Mouse (Mus musculus) macrophage (primary cell): ENCODE data around the gene Fzd5. TPM values are rescaled to one million over a fixed set of nuclear protein-coding genes. Genes with fewer than 3 reads are reported as not detected.

Experiments
- H3K27ac ChIP-seq: fragments of 350-480 bp; formaldehyde crosslinking; 2 replicates; pipeline ENCODE4 v1.9.0; 2021
- H3K36me3 ChIP-seq: fragments of 350-480 bp; formaldehyde crosslinking; 2 replicates; pipeline ENCODE4 v1.9.0; 2021; ENCODE audit errors: inconsistent target
- H3K4me3 ChIP-seq: fragments of 350-480 bp; formaldehyde crosslinking; 2 replicates; pipeline ENCODE4 v1.9.0; 2021; ENCODE audit errors: inconsistent target
- H3K79me2 ChIP-seq: fragments of 350-480 bp; formaldehyde crosslinking; 2 replicates; pipeline ENCODE4 v1.9.0; 2021; ENCODE audit errors: inconsistent target
- WGBS: methylation state at CpG from one replicate; pipeline ENCODE4 v1.1.7; 2026; ENCODE audit warnings: inconsistent platforms; ENCODE audit not compliant: missing documents; 5-methylcytosine and 5-hydroxymethylcytosine counted together
- polyA plus RNA-seq: library from polyadenylated mRNA; stranded (reverse); fragments of 250-400 nt; gene quantifications from 3 replicates; pipeline ENCODE4 v1.2.4, GENCODE M21; 2018; ENCODE audit warnings: inconsistent platforms
- total RNA-seq, 78 experiments: library from RNA; depleted of rRNA; stranded (reverse); fragments of 250-400 nt; gene quantifications; 1 replicate in 9 of 78; 2 replicates in 24 of 78; 3 replicates in 43 of 78; 4 replicates in 2 of 78; pipeline ENCODE4 v1.2.4; 2018; ENCODE audit warnings: inconsistent platforms in 56 of 78

The Fzd5 gene
- total RNA-seq (2018; cell fraction: chromatin; rRNA removed), result 10 to 100 TPM in 5 of 26 experiments, 1 to 10 TPM in 21; 3.1 to 16.1 (median 5.3) TPM
- total RNA-seq (2018; cell fraction: cytosol; rRNA removed), result 10 to 100 TPM in 6 of 26 experiments, 1 to 10 TPM in 20; 3.6 to 20.8 (median 7.0) TPM
- 10 to 100 TPM in 20 of 26 experiments, 1 to 10 TPM in 6; 8.1 to 32.1 (median 12.2) TPM for total RNA-seq (2018; cell fraction: nucleus; rRNA removed)
- 2.5 to 4.4 TPM (median 3.1 TPM) in 3 replicates for polyA plus RNA-seq

DNA sequence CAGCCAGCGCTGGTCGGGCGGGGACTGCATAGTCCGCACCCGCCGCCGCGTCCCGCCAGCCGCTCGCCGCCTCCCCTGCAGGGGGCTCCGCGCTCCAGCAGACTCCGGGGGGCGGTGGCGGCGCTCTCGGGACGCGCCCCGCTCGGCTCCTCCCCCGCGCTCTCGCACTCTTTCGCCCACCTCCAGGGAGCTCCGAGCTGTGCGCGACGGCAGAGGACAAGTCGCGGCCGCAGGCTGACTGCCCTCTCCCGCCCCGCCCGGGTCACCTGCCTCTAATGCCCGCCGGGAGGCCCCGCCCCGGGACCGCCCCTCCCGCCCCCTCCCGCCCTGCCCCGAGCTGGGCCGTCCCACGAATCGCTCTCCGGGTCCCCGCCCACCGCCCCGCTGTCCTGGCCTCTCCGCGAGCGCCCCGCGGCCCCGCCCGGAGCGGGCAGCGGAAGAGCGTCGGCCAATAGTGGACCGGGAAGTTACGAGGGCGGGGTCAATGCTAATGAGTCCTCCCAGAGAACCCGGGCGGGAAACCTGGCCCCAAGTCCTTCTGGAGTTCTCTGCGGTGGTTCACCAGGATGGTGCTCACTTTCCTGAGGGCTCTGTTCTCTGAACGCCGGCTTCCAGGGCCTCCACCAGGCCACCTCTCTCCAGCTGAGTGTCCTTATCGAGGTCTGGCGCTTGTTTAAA lies at the start of gene Fzd5:
TSS of gene Fzd5 (minus strand) at position 250 of the 678 bp plus-strand sequence.
- no peaks in the 10 kb centered on the region for H3K36me3 ChIP-seq
- WGBS, result under 1% methylated on average over 58 of the region's 73 CpGs
- H3K4me3 ChIP-seq, result peak within 1 kb of the TSS; percentile 63
- no peak within 1 kb of the TSS for H3K27ac ChIP-seq
- H3K79me2 ChIP-seq, result peaks cover 5% of the 10 kb centered on the region; the same call in 1 of the 2 replicates

DNA sequence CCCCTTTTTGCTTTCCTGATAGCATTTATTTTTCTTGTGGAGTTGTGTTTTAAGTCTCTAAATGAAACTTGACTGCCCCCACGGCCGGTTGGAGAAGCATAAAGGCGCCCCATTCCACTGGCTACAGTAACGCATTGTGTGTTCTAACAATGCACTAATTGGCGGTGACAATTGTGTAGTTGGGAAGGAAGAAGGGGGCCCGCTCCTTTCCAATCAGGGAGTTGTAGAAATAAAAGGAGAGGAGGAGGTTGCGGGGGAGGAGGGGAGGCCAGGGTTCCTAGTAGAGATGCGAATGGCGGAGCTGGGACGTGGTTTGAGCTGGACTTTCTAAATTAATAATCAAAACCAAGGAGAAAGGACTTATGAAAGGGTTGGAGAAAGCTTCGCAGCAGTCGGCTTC lies 42.3 kb upstream of the Fzd5 start:
- 90% methylated on average over 12 of the region's 12 CpGs for WGBS
- no peak overlapping the region for H3K4me3 ChIP-seq
- no peaks in the 10 kb centered on the region for H3K36me3 ChIP-seq
- no peaks in the 10 kb centered on the region for H3K79me2 ChIP-seq
- no peak overlapping the region for H3K27ac ChIP-seq

GRCm38 (mm10) chr1:64779415-64779814 lies 41.9 kb upstream of the Fzd5 start:
- Histone ChIP-seq H3K4me3 (no peak overlapping the region), H3K79me2 (no peaks in the 10 kb centered on the region), H3K36me3 (no peaks in the 10 kb centered on the region), H3K27ac (no peak overlapping the region)
- 68% methylated on average over 5 of the region's 5 CpGs for WGBS

DNA sequence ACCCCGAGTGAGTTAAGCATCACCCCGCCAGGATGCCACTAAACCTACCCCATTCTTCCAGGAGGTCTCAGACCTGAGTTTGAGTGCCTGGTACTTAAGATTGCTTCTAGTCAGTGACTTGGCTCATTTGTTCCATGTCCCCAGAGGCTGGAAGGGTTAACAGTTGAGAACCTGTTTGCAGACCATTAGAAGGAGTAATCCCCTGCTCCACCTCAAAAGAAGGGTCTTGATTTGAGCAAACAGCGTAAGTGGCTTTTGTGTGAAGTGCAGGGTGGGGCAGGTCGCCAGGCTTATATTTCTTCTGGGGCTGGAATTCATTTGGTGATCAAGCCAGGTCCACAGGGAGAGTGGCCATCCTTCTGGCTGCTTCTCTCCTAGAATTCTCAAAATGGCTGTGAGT lies 35.8 kb upstream of the Fzd5 start:
- Histone ChIP-seq H3K36me3 (no peaks in the 10 kb centered on the region), H3K27ac (no peak overlapping the region), H3K79me2 (no peaks in the 10 kb centered on the region), H3K4me3 (no peak overlapping the region)
- WGBS, result 98% methylated on average over 4 of the region's 4 CpGs

GRCm38 (mm10) chr1:64770169-64770568 lies 32.6 kb upstream of the Fzd5 start:
- H3K79me2 ChIP-seq, result no peaks in the 10 kb centered on the region
- H3K4me3 ChIP-seq, result no peak overlapping the region
- WGBS, result 63% methylated on average over 6 of the region's 6 CpGs
- H3K36me3 ChIP-seq, result no peaks in the 10 kb centered on the region
- H3K27ac ChIP-seq, result no peak overlapping the region

- Histone ChIP-seq H3K27ac (no peak overlapping the region), H3K36me3 (no peaks in the 10 kb centered on the region), H3K4me3 (no peak overlapping the region), H3K79me2 (no peaks in the 10 kb centered on the region)
- WGBS, result 88% methylated on average over 4 of the region's 4 CpGs
These were observed 24.1 kb upstream of the Fzd5 start for GRCm38 (mm10) chr1:64761646-64762045.

- H3K36me3 ChIP-seq, result no peaks in the 10 kb centered on the region
- WGBS, result 92% methylated on average over 5 of the region's 5 CpGs
- H3K4me3 ChIP-seq, result no peak overlapping the region
- no peaks in the 10 kb centered on the region for H3K79me2 ChIP-seq
- H3K27ac ChIP-seq, result no peak overlapping the region
These were observed 20.2 kb upstream of the Fzd5 start for GRCm38 (mm10) chr1:64757766-64758165.

DNA sequence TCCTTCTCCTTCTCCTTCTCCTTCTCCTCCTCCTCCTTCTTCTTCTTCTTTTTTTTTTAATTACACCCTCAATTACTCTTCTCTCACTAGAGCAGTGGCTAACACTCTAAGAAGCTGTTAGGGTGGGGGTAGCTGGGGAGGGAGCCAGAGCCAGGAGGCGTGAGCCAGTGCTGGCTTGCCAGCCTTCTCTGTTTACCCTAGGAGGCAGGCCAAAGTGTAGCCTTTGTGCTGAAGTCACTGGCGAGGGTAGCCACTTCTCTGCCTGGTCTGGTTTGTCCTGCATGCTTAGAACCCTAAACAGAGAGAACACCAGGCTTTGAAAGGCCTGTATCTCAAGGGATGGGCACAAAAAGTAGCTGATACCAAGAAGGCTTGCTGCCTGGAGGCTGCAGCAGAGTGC lies 19.7 kb upstream of the Fzd5 start:
- Histone ChIP-seq H3K79me2 (no peaks in the 10 kb centered on the region), H3K36me3 (no peaks in the 10 kb centered on the region), H3K27ac (no peak overlapping the region), H3K4me3 (no peak overlapping the region)
- WGBS, result 48% methylated on average over 2 of the region's 2 CpGs

GRCm38 (mm10) chr1:64756640-64757030 lies 19.1 kb upstream of the Fzd5 start:
- Histone ChIP-seq H3K36me3 (no peaks in the 10 kb centered on the region), H3K79me2 (no peaks in the 10 kb centered on the region), H3K27ac (no peak overlapping the region), H3K4me3 (no peak overlapping the region)
- WGBS, result 20% methylated on average over 10 of the region's 10 CpGs

DNA sequence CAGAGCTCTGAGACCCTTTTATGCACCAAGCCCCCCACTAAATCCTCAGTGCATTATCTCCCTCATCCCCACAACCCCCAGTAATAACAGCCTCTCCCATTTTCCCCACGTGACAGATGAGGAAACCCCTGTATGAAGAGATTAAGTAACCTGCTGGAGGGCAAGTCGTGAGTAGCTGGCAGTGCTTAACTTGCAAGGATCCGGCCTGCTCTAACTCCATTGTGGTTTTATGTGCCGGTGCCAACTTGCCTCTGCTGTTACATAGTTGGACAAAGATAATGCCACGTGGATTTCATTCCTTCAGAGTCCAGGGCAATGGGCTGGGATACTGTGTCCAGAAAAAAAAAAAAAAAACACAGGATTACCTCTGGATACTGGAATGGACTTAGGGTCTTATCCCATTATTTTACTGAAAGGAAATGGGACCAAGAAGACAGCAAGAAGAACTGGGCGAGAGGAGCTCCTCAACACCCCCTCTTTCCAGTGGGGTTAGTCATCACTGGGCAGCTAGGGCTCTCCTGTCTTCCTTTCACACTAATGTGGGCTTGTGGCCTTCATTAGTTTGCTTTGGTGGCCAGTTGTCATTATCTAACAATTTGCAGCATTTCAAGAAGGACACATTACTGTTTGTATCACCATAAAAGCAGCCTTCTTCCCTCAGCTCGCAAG lies 18.6 kb upstream of the Fzd5 start:
- Histone ChIP-seq H3K27ac (no peak overlapping the region), H3K4me3 (no peak overlapping the region), H3K79me2 (no peaks in the 10 kb centered on the region), H3K36me3 (no peaks in the 10 kb centered on the region)
- WGBS, result 34% methylated on average over 7 of the region's 7 CpGs

DNA sequence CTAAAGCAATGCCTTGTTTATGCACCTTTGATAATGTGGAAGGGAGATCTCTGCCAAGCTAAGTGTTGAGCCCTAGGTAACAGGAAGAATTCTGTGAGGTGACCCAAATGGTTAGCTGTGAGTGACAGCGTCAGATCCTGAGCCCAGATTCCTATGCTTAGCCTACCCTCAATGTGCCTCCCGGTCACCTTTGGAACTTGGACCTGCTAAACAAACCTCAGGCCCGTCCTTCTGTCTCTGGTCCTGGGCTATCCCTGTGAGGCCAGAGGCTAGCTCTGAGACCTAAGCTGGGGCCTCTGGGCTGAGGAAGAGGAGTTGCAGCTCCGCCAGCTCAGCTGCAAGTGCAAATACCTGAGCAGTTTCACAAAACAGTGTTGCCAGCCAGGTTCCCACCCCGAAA lies 17.1 kb upstream of the Fzd5 start:
- no peak overlapping the region for H3K27ac ChIP-seq
- no peak overlapping the region for H3K4me3 ChIP-seq
- 90% methylated on average over 5 of the region's 5 CpGs for WGBS
- no peaks in the 10 kb centered on the region for H3K79me2 ChIP-seq
- H3K36me3 ChIP-seq, result no peaks in the 10 kb centered on the region

- 88% methylated on average over 7 of the region's 7 CpGs for WGBS
- Histone ChIP-seq H3K27ac (no peak overlapping the region), H3K36me3 (no peaks in the 10 kb centered on the region), H3K79me2 (no peaks in the 10 kb centered on the region), H3K4me3 (no peak overlapping the region)
These were observed 16.1 kb upstream of the Fzd5 start for GRCm38 (mm10) chr1:64753668-64754067.

GRCm38 (mm10) chr1:64753109-64753508 lies 15.6 kb upstream of the Fzd5 start:
- Histone ChIP-seq H3K36me3 (no peaks in the 10 kb centered on the region), H3K79me2 (no peaks in the 10 kb centered on the region), H3K4me3 (no peak overlapping the region), H3K27ac (no peak overlapping the region)
- 48% methylated on average over 8 of the region's 8 CpGs for WGBS

DNA sequence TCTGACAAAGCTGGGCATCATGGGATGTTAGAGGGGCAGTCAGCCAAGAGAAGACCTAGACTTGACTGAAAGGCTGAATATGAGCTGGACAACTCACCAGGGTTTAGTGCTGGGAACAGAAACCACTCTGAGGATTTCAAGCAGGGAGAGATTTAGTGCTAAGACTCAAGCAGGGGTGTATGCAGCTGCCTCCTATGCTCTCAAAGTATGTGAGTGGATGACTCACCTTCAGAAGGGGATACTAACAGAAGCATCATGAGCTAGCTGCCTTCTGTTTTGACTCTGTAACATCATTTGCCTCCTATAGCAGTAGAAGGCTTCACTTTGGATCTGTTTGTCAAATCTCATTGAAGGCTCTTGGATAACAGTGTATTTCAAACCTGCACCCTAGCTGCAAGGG lies 7.1 kb upstream of the Fzd5 start:
- Histone ChIP-seq H3K27ac (no peak overlapping the region), H3K79me2 (no peaks in the 10 kb centered on the region), H3K36me3 (no peaks in the 10 kb centered on the region), H3K4me3 (no peak overlapping the region)

DNA sequence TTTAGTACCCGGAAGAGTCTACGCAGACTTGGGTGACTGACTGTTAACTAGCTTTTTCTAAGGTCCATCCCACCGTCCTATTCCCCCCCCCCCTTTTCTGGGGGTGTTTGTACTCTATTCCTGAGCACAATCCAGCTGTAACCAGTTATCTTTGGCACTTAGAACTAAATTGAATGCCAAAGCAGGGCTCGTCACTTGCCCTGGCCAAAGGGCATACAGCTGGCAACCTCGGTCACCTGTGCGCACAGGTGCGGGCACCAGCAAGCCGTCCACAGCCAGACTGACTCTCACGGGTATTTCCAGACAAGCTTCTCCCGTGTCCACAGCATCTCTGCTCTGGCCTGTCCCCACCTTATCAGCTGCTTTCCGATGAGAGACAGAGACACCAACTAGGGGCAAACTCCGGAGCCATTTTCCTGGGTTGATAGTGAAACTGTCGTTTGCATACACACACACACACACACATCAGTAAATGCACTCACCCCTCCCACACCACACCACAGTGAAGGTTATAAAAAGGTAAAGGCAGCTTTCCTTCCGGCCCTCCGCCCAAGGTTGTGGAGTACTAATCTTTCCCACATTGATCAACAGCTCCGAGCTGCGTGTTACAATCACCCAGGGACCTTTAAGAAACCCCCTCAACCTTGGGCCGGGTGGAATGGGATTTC lies 5.3 kb upstream of the Fzd5 start:
- Histone ChIP-seq H3K4me3 (no peak overlapping the region), H3K79me2 (no peaks in the 10 kb centered on the region), H3K36me3 (no peaks in the 10 kb centered on the region), H3K27ac (no peak overlapping the region)
- 94% methylated on average over 18 of the region's 18 CpGs for WGBS
